Mouse (Mus musculus): ENCODE measurements around the gene Gpa33. TPM values are rescaled to one million over a fixed set of nuclear protein-coding genes. Genes with fewer than 3 reads are reported as not detected.

Gene Gpa33
- polyA plus RNA-seq, 1 experiment from 2014 or later = not detected

GRCm38 (mm10) chr1:166170852-166171251, 40.8 kb downstream of the Gpa33 start:
- H3K27me3 ChIP-seq = no peaks in the 10 kb centered on the region
- no peak overlapping the region for H3K4me3 ChIP-seq
- ATAC-seq (replicated peaks) = no peak
- H3K4me2 ChIP-seq (replicated peaks) = no peak overlapping the region
- H3K36me3 ChIP-seq = no peaks in the 10 kb centered on the region
- WGBS = 95% methylated on average over 12 of the region's 12 CpGs
- H3K4me1 ChIP-seq = no peaks in the 10 kb centered on the region
- H3K9ac ChIP-seq (replicated peaks) = no peak overlapping the region
- no peaks in the 10 kb centered on the region for H3K9me3 ChIP-seq
- H3K27ac ChIP-seq (replicated peaks) = no peak overlapping the region

- H3K4me2 ChIP-seq (replicated peaks) = no peak overlapping the region
- H3K36me3 ChIP-seq = no peaks in the 10 kb centered on the region
- WGBS = 75% methylated on average over 3 of the region's 3 CpGs
- H3K27ac ChIP-seq (replicated peaks) = no peak overlapping the region
- no peak for ATAC-seq (replicated peaks)
- no peaks in the 10 kb centered on the region for H3K4me1 ChIP-seq
- H3K27me3 ChIP-seq = no peaks in the 10 kb centered on the region
- no peak overlapping the region for H3K9ac ChIP-seq (replicated peaks)
- no peaks in the 10 kb centered on the region for H3K9me3 ChIP-seq
- H3K4me3 ChIP-seq = no peak overlapping the region
Measured at GRCm38 (mm10) chr1:166172992-166173391, 43.0 kb downstream of the Gpa33 start.

GRCm38 (mm10) chr1:166173621-166174020, 43.6 kb downstream of the Gpa33 start:
- Histone ChIP-seq H3K9me3 (no peaks in the 10 kb centered on the region), H3K27me3 (no peaks in the 10 kb centered on the region), H3K4me1 (no peaks in the 10 kb centered on the region), H3K36me3 (no peaks in the 10 kb centered on the region), H3K4me2 (replicated peaks) (no peak overlapping the region), H3K9ac (replicated peaks) (no peak overlapping the region), H3K4me3 (no peak overlapping the region), H3K27ac (replicated peaks) (no peak overlapping the region)
- no peak for ATAC-seq (replicated peaks)
- WGBS = 81% methylated on average over 9 of the region's 9 CpGs

DNA sequence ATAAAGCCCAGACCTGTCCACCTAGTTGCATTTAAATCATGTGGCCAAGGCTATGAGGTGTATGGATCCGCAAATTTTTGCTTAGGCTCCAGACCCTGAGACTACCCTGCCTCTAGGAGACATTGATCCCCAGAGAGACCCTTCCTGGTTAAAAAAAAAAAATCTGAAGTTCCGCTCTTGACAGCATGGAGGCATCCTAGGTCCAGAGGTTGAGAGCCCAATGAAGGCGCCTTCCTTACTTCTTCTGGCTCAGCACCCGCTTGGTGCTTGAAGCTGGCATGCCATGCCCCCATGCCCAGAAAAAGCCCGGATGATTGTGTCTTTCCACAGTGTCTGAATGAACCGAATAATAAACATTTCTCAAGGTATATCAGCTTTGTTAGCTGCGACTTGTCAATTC, 51.5 kb downstream of the Gpa33 start:
- ATAC-seq (replicated peaks) = no peak
- Histone ChIP-seq H3K4me2 (replicated peaks) (no peak overlapping the region), H3K4me3 (no peak overlapping the region), H3K4me1 (peaks cover 18% of the 10 kb centered on the region), H3K36me3 (no peaks in the 10 kb centered on the region), H3K27me3 (no peaks in the 10 kb centered on the region), H3K9me3 (no peaks in the 10 kb centered on the region), H3K9ac (replicated peaks) (no peak overlapping the region), H3K27ac (replicated peaks) (no peak overlapping the region)
- WGBS = 91% methylated on average over 7 of the region's 7 CpGs

DNA sequence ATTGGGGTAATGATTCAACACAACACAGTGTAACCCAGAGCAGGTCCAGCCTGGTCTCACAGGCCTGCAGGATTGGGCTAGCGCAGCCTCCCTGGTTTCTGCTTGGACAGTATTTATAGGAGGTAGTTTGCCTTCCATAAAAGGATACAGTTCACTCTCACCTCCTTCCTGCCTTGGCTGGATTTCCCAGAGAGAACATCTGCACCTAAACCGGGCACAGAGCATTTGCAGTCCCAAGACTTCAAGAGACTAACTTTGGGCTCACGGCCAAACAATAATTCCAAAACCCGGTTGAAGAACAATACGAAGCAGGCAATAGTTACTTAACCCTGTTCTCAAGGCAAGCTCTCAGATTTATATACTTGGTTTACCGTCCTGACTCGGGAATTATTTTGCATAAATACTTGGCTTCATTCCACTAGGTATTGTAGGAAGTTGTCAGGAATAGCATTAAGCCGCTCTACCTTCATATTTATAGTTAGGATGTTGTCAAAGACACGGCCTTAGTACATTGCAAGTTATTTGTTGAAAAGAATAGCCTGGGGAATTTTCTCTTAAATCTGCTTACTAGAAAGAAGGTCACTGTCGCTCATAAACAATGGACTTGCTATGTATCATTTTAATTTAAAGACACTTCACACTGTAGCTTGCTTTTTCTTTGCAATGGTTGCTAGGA, 53.1 kb downstream of the Gpa33 start:
- peaks cover 18% of the 10 kb centered on the region for H3K4me1 ChIP-seq
- H3K36me3 ChIP-seq = no peaks in the 10 kb centered on the region
- H3K9ac ChIP-seq (replicated peaks) = no peak overlapping the region
- H3K27ac ChIP-seq (replicated peaks) = no peak overlapping the region
- H3K4me3 ChIP-seq = no peak overlapping the region
- H3K27me3 ChIP-seq = no peaks in the 10 kb centered on the region
- ATAC-seq (replicated peaks) = peak; percentile 61
- no peaks in the 10 kb centered on the region for H3K9me3 ChIP-seq
- WGBS = 42% methylated on average over 10 of the region's 10 CpGs
- no peak overlapping the region for H3K4me2 ChIP-seq (replicated peaks)

GRCm38 (mm10) chr1:166184391-166185229, 54.6 kb downstream of the Gpa33 start:
- H3K4me2 ChIP-seq (replicated peaks) = no peak overlapping the region
- no peaks in the 10 kb centered on the region for H3K36me3 ChIP-seq
- no peaks in the 10 kb centered on the region for H3K27me3 ChIP-seq
- no peak overlapping the region for H3K9ac ChIP-seq (replicated peaks)
- peaks cover 18% of the 10 kb centered on the region for H3K4me1 ChIP-seq
- ATAC-seq (replicated peaks) = no peak
- no peaks in the 10 kb centered on the region for H3K9me3 ChIP-seq
- H3K4me3 ChIP-seq = no peak overlapping the region
- 87% methylated on average over 22 of the region's 22 CpGs for WGBS
- H3K27ac ChIP-seq (replicated peaks) = no peak overlapping the region; the same call in 1 of the 2 replicates

- H3K27me3 ChIP-seq = no peaks in the 10 kb centered on the region
- no peak overlapping the region for H3K4me2 ChIP-seq (replicated peaks)
- H3K27ac ChIP-seq (replicated peaks) = no peak overlapping the region
- H3K4me1 ChIP-seq = peaks cover 18% of the 10 kb centered on the region
- no peak for ATAC-seq (replicated peaks)
- H3K36me3 ChIP-seq = no peaks in the 10 kb centered on the region
- no peak overlapping the region for H3K9ac ChIP-seq (replicated peaks)
- H3K9me3 ChIP-seq = no peaks in the 10 kb centered on the region
- WGBS = 76% methylated on average over 5 of the region's 5 CpGs
- H3K4me3 ChIP-seq = no peak overlapping the region
Measured at GRCm38 (mm10) chr1:166185357-166185756, 55.3 kb downstream of the Gpa33 start.

DNA sequence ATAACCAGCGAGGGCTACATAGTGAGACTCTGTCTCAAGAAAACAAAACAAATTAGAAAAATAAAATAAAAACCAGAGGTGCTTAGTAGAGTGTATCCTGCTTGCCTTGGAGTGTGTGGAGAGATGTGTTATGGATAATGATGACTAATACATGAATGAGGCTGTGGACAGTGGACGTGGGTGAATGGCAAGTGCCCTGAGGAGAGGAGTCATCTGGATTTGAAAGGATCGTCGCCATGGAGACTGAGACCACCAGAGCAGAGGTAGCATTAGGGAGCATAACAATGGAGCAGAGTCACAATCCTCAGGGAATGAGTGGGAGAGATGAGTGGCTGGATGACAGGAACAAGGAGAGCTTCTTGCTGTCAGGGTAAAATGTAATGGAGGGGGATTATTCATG, 59.8 kb downstream of the Gpa33 start:
- Histone ChIP-seq H3K9ac (replicated peaks) (no peak overlapping the region), H3K36me3 (no peaks in the 10 kb centered on the region), H3K9me3 (no peaks in the 10 kb centered on the region), H3K27me3 (no peaks in the 10 kb centered on the region), H3K27ac (replicated peaks) (no peak overlapping the region), H3K4me3 (no peak overlapping the region), H3K4me1 (no peaks in the 10 kb centered on the region), H3K4me2 (replicated peaks) (no peak overlapping the region)
- no peak for ATAC-seq (replicated peaks)
- 72% methylated on average over 4 of the region's 4 CpGs for WGBS

DNA sequence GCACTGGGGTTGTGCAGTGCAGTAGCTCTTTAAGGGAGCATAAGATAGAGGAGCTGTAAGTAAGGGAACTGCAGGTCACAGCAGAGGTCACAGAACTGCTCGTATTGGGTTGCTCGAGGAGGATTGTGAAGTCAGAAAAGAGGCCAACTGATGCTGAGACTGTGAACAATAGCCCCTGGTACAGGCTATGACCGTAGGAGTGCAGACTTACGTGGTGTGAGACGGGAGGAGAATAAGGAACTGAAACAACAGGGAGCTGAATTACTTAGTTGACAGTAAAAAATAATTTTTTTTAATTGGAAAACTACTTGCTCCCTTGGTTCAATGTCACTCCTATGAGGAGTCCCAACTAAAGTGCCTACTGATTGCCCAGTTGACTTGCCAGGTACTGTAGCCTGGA, 74.1 kb downstream of the Gpa33 start:
- no peaks in the 10 kb centered on the region for H3K9me3 ChIP-seq
- no peaks in the 10 kb centered on the region for H3K36me3 ChIP-seq
- no peak overlapping the region for H3K4me2 ChIP-seq (replicated peaks)
- H3K27me3 ChIP-seq = no peaks in the 10 kb centered on the region
- no peaks in the 10 kb centered on the region for H3K4me1 ChIP-seq
- 26% methylated on average over 5 of the region's 5 CpGs for WGBS
- no peak overlapping the region for H3K4me3 ChIP-seq
- no peak for ATAC-seq (replicated peaks)
- no peak overlapping the region for H3K27ac ChIP-seq (replicated peaks)
- no peak overlapping the region for H3K9ac ChIP-seq (replicated peaks)

DNA sequence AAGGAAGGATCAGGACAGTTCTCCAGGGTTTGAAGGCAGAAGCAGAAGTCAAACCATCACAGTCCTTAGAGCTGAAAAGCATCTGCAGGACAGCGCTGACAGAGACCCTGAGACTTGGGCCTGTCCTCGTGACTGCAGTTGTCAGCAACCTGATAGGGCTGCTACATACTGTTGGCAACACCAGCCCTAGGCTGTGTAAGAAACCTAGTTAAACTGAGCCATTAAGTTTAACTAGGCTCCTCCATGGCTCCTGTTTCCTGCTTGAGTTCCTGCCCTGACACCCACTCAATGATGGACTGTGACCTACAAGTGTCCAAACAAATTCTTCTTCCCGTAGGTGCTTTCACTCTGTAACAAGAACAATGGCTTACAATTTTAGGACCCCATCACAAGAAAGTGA, 75.1 kb downstream of the Gpa33 start:
- ATAC-seq (replicated peaks) = no peak
- H3K9ac ChIP-seq (replicated peaks) = no peak overlapping the region
- no peaks in the 10 kb centered on the region for H3K27me3 ChIP-seq
- no peaks in the 10 kb centered on the region for H3K4me1 ChIP-seq
- H3K27ac ChIP-seq (replicated peaks) = no peak overlapping the region
- 92% methylated on average over 3 of the region's 3 CpGs for WGBS
- H3K4me2 ChIP-seq (replicated peaks) = no peak overlapping the region
- H3K36me3 ChIP-seq = no peaks in the 10 kb centered on the region
- no peaks in the 10 kb centered on the region for H3K9me3 ChIP-seq
- H3K4me3 ChIP-seq = no peak overlapping the region

DNA sequence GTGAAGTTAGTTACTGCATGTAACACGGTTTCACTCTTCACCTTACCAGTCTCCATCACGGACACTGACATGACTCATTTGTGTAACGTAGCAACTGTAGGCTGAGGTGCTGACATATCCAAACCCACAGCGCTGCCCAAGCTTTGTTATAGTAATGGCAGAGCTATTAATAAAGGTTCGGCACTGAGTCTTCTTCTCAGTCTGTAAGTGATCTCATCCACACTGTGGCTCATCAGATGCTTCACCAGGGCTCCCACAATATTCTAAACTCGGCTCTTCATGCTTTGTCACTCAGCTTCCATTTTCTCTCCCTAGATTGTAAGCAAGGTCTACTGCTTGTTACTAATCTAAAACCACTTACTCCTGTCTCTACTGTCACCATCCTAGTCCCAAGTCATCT, 79.3 kb downstream of the Gpa33 start:
- WGBS = 84% methylated on average over 6 of the region's 6 CpGs
- Histone ChIP-seq H3K27me3 (no peaks in the 10 kb centered on the region), H3K9ac (replicated peaks) (no peak overlapping the region), H3K9me3 (no peaks in the 10 kb centered on the region), H3K4me3 (no peak overlapping the region), H3K4me1 (no peaks in the 10 kb centered on the region), H3K36me3 (no peaks in the 10 kb centered on the region), H3K4me2 (replicated peaks) (no peak overlapping the region), H3K27ac (replicated peaks) (no peak overlapping the region)
- no peak for ATAC-seq (replicated peaks)

GRCm38 (mm10) chr1:166214181-166214580, 84.1 kb downstream of the Gpa33 start:
- 82% methylated on average over 4 of the region's 4 CpGs for WGBS
- no peak overlapping the region for H3K27ac ChIP-seq (replicated peaks)
- no peaks in the 10 kb centered on the region for H3K27me3 ChIP-seq
- no peaks in the 10 kb centered on the region for H3K9me3 ChIP-seq
- no peaks in the 10 kb centered on the region for H3K4me1 ChIP-seq
- ATAC-seq (replicated peaks) = no peak
- no peak overlapping the region for H3K9ac ChIP-seq (replicated peaks)
- no peak overlapping the region for H3K4me2 ChIP-seq (replicated peaks)
- no peaks in the 10 kb centered on the region for H3K36me3 ChIP-seq
- H3K4me3 ChIP-seq = no peak overlapping the region

Data from forebrain, embryonic 15.5 days (tissue).